Mouse (Mus musculus): ENCODE measurements at regions not wholly inside any gene's neighbourhood (a gene's known extent, or its start where the extent isn't known, plus 50 kb on each side); places are given as distances from the start of the nearest gene placed in this dataset.

DNA sequence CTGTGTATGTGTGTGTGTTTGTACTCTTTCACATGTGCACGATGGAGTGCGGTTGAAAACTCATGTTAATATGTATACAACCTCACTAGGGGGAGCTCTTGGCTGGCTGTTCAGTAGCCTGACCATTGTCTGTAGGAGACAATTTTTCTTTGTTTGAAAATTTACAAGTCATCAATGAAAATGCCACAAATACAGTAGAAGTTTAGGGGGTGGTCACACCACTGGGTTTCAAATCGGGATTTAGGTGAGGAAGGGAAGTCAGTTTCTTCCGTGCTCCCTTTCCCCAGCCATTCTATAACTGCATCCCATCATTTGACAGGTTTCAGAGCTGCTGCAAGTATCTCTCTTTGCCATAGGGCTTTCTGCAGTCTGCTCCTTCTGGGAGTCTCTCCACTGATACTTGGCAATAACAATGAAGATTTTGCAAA lies 366.9 kb upstream of the Fam92a start:
- in situ Hi-C loops (cut with MboI, MseI): no loop called here

DNA sequence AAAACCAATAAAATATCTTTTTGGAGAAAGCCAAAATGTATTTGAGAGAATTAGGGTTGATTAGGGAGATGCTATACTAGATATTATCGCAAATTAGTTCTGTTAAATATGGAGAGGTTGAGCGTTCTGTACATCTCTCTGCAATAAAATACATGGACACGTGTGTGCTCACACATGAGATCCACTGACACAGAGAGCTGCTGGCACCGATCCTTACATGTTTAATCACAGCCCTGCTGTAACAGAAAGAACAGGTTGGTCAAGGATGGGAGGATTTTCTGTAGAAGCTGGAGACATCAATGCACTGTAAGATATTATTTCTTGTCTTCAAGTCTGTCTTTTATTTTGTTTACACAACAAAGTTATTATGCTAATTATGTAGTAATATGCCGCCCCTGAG lies 366.2 kb upstream of the Fam92a start:
- in situ Hi-C loops (cut with MboI, MseI): no loop called here

DNA sequence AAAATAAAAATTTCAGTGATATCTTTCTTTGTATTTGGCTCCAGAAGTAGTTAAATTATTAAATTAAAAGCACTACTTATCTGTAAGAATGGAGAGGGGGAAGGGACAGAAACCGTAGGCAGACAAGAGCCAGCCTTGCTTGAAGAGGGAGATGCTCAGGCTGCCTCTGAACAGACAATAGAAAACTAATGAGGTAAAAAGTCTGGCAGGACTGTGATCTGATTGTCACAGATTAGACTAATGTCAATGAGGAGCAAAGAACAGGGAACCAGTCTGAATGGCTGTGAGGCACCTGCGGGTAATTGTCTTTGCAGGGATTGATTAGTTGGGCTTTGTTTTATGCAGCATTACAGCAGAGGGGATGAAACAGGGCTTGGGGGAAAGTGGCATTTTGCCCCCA lies 362.3 kb upstream of the Fam92a start:
- in situ Hi-C loops (cut with MboI, MseI): no loop called here

DNA sequence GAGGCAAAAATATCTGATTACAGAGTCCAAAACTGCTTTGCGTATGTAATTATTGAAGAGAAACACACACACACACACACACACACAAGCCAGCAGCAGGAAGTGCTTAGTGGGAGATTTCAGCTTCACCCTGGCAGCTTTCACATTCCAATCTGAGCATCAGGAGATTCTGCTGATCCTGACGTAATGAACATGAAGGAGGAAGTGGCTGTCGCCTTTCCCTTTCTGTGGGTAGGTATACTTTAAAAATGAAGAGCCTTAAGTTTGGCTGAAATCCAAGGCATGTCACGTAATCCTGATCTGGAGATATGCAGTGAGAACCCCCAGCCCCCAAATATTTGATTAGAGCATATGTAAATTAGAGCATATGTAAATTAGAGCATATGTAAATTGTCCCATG lies 361.1 kb upstream of the Fam92a start:
- in situ Hi-C loops (cut with MboI, MseI): no loop called here

DNA sequence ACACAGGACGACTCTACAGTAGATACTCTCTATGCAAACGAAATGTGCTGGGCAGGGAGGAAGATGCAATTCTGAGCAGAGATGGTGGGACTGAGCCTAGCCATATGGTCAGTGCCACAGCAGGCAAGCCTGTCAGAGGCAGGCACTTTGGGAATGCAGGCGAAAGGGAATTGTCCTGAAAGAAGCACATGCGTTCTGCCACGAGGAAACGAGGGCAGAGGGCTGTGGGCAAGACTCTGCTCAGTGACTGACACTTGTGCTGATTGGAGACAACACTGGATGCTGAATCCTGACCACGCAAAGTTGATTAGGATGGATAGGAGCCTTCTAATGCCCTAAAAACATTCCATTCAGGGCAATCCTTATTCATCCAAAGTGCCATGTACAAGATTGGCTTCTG lies 350.5 kb upstream of the Fam92a start:
- in situ Hi-C loops (cut with MboI, MseI): no loop called here

DNA sequence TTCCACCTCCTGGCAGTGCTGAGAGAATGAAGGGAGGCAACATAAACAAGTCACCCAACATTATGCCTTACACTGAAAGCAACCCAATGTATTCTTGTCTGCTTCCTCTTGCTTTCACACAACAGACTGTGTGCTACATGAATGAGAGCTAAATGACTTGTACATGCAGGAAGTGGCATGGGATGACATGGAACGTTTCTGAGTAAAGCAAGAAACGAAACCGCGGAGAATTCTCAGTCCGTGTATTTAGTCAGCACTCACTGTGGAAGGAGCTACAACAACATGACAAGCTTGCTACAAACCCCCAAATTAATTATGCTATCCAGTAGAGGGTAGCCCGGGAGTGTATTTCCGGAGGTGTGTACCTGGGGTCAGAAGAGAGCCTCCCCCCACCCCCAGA lies 349.4 kb upstream of the Fam92a start:
- in situ Hi-C loops (cut with MboI, MseI): no loop called here

DNA sequence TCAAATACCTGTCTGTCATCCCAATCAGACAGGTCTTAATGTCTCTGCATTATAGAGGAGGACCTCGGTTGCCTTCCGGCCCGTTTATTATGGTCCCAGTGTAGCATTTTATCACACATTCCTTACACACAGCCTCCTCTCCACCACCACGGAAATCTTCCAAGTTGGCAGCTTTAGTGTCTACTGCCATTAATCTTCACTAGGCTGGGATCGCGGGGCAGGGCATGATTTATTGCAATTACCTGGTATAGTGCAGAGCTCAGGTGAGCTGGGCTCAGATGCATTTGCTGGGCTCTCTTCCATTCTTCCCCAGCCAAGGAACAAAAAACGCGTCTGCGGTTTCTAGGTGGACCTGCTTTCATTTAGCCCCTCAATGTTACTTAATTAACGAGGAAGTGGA lies 344.7 kb upstream of the Fam92a start:
- in situ Hi-C loops (cut with MboI, MseI): no loop called here

DNA sequence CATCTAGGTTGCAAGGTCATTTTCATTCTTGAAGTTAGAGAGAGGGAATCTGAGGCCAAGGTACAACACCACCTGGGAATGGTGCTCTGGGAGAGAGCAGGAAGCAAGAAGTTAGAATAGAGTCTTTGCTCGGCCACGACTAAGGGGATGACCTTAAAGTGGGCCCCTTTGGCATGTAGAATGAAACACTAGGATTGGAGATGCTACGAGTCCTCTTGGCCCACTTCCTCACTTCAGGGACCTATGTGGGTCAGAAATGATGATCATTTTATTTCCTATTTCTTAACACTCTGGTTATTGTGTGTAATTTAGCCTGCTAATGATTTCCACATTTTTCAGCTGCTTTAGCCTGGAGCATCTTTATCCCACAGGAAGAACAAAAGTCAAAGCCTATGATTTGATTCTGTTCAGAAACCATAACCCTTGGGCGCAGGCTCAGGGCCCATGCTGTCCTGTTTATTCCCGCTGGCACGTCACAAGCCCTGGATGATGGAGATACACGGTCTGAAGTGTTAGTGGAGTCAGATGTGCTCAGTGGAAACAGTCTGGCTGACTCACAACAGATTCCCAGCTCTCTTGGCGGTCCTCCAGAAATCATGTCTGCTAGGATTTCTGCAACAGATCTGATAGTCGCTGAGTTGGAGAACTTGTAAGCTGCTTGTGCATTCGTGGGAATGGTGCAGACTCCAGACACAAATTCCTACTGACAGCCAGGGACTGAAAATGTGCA lies 340.0 kb upstream of the Fam92a start:
- in situ Hi-C loops (cut with MboI, MseI): no loop called here

DNA sequence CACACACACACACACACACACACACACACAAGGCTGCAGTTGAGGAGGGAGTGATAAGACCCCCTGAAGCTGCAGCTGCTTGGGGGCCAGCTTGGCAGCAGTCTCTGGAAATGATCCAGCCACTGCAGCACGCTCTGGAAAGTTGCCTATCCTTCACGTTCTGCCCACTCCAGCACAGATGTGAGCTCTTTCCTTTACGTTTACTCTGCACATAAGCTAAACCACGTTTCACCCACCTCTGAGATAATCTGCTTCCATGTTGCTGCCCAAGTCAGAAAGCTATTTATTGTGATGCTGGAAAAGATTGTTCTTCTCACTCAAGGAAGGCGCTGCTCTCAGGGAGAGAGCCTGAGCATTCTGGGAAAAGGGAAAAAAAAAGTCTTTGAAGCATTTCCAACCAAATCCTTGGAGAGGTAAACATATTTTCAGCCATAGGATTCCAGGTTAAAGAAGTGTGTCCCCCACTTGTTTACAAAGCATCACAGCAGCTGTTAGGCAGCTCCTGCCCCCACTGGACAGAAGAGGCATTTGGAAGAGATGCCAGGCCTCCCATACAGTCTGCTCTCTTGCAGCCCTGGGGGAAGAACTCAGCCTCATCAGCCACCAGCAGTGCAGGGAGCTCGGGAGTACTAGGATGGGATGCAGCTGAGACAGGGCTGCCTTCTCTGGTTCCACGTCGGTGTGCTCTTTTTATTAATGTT lies 335.2 kb upstream of the Fam92a start:
- in situ Hi-C loops (cut with MboI, MseI): no loop called here

DNA sequence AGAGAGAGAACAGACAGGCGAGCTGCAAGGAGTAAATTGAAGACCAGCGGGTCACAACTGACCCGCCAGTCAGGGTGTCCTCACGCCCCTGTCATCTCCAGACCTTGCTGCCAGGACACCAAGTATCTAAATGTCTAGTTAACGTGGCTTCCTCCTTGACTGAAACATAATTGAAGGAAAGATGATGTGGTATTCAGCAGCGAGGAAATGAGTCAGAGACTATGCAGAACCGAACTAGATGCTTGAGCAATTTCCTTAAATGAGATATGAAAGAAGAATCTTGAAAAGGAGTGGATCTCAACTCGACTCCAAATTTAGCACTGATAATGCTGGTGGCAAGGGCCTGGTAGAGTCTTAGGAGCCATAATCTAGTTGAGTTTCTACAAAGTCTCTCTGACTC lies 329.3 kb upstream of the Fam92a start:
- in situ Hi-C loops (cut with MboI, MseI): no loop called here

DNA sequence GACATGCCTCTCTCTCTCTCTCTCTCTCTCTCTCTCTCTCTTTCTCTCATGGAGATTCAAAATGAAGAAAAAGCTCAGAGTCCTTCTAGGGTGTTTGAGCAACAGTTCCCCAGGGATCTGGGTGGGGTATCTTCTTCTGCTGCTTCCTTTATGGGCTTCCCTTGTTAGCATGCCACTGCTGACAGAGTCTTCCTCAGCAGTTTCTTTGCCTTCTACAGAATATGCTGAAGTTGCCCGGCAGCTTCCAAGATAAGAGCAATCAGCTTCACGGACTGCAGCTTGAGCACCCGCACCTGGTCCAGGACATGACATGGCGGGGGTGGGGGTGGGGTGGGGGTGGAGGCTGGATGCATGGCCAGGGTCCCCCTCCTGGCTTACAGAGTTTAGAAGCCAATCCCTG lies 326.6 kb upstream of the Fam92a start:
- in situ Hi-C loops (cut with MboI, MseI): no loop called here

DNA sequence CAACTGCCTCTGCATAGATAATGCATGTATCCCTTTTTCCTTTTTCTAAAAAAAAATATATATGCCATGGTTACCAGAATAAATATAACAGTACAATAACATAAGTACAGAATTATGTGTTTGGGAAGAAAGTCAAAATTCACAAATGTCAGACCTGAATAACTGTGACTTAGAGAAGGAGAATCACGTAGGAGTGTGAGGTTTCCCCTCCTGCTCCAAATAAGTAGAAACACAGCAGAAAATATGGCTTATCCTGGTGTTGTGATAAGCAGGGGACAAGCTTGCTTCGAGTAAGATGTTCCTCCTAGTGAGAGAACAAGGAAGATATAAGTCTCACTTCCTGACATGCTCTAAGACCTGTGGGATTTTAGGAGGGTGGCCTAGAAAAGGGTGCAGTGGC lies 320.7 kb upstream of the Fam92a start:
- in situ Hi-C loops (cut with MboI, MseI): no loop called here

DNA sequence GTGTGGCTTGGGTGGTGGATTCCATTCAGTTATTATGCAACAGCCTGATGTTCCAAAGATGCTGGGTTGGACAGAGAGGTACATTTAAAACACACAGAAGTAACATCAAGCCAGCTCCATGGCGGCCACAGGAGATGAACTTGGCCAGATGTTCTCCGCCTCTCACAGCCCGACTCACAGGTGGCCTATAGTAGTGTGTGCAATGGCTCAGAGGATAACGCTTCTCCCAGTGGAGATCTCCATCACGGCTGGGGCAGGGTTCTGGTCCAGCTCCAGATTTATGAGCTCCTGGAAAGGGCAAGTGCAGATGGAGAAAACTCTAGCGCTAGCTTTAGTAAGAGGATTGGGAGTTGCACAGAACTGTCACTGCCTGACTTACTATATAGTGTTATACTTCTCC lies 319.5 kb upstream of the Fam92a start:
- in situ Hi-C loops (cut with MboI, MseI): no loop called here

DNA sequence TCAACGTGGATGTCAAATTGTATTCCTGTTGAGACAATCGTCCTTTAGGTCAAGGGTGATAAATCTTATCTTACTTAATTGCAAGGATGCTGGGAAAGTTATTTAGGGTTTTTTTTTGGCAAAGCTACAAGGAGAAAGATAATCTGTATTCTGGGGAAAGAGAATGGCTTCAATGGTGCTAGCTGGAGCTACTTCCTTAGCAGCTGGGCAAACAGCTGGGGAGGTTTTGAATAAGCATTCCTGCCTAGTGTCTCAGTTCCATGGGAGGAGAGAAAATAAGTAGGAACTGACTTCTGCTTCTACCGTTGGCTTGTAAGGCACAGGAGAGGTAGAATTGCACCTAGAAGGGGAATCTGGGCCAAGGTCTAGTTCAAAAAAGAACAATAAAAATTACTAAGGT lies 318.3 kb upstream of the Fam92a start:
- in situ Hi-C loops (cut with MboI, MseI): no loop called here

DNA sequence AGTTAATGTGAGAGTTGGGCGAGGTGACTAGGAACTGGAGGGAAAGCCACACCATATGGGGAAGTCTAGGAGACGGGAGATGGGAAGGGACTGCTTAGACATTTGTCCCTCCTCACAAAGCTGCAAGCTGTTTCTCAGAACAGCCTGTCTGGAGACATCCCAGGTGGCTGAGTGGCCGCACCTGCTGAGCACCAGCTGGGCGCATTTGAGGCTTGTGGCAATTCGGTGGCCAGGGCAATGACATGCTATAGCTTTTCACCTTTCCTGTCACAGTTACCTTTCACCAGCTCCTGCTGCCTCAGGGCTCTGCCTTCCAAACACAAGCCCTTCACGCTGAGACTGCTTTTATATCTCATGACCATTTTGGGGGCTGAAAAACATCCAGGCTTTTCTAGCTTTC lies 317.5 kb upstream of the Fam92a start:
- in situ Hi-C loops (cut with MboI, MseI): no loop called here

DNA sequence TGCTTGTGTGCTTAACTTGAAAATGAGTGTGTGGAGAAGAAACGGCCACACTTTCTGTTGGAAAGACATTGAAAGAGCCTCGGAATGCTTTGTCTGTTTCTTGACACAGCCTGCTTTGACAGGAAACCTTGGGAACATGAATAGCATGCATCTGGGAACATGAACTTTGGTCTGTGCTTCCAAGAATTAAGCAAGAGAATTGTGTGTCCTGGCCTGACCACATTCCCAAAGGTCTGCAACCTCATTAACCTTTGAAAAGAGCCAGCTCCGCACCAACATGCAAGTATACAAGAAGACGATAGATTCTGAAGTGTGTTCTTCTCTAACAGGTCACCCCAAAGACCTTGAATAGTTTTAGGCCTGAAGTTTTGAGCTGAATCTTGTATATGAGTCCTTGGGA lies 309.7 kb upstream of the Fam92a start:
- in situ Hi-C loops (cut with MboI, MseI): no loop called here

DNA sequence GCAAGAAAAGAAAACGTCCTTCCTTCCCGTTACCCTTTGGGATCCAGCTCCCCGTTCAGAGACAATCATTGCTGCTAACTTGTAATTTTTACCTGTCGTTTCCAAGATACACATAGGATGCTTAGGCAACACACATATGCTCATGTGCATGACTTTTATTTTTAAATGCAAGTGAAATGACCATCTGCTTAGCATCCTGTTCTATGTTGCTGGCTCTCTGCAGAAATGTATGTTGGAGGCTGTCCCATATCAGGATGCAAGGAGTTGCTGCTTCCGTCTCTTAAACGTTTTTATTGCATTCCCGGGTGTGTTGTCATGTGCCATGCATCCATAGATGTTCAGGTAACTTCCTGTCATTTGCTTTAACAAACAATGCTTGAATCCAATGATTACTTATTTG lies 304.9 kb upstream of the Fam92a start:
- in situ Hi-C loops (cut with MboI, MseI): no loop called here

DNA sequence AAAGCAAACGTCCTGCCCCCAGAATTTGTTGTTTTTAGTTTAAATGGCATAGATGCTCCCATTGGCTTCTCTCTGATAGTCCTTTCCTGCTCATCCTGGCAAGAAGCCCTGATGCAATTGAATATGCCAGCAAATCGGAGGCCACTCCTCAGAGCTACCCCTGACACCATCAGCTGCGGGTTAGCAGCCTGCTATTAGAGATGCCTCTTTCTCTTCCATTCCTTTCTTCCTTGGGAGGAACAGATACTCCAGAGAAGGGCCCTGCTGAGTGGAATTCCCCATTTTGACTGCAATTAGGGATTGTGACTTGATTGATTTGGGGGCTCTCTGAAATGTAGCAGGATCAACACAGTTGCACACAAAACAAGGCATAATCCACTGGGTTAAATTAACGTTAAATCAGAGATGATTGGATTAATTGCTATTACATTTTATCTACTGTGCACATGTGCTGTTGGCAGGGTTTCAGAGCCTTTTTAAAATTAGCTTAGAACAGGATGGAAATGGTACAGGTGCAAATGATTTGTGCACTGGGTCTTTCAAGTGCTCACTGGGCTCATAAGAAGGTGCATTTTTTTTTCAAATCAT lies 303.3 kb upstream of the Fam92a start:
- in situ Hi-C loops (cut with MboI, MseI): no loop called here

DNA sequence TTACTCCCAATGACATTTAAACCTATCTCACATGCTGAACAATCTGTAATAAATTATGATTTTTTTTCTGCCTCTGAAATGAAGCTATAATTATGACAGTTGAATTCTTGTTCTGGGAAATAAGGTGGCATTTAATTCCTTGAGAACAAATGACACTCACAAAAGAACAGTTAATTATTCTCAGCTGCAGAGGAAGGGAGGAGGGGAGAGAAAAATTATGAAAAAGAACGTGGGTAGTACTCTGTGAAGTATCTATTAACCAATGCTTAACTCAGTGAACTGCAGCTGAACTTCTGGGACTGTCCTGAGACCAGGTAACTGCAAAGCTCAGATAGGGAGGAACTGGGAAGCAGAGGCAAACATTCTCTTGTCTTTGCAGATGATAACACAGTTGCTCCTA lies 302.6 kb upstream of the Fam92a start:
- in situ Hi-C loops (cut with MboI, MseI): no loop called here

DNA sequence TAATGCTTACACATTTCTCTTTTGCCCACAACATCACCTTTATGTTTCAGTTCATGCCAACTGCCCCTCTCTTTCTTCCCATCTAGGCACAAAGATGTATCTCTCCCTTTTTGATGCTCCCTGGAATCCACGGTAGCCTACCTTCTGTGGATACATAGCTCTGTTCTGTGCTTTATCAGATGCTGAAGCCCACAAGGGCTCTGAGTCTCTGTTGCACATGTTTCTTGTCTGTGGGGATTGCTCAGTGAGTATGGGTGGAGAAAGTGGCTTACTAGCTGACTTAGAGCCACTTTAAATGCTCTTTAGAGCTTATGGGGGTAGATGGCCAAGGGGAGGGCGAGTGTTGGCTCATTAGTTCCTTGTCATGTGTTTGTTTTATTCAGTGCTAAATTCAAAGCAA lies 289.9 kb upstream of the Fam92a start:
- in situ Hi-C loops (cut with MboI, MseI): no loop called here

DNA sequence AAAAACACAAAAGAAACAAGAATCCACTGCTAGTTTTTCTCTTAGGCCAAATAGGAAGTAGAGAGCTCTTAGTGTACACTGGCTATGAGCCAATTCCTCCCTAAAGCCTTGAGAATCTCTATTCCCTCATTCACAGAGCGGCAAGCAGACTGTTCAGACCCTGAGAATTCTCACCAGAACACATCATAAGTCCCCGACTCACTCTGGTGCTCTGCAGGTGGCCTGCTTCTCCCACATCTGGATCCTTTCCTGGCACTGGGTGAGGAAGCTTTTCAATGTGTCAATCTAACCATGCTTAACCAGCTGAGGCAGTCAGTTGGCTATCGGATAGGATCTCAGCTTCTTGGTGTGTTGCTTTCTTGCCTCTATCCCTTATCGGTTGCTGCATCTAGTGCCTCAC lies 289.4 kb upstream of the Fam92a start:
- in situ Hi-C loops (cut with MboI, MseI): no loop called here

DNA sequence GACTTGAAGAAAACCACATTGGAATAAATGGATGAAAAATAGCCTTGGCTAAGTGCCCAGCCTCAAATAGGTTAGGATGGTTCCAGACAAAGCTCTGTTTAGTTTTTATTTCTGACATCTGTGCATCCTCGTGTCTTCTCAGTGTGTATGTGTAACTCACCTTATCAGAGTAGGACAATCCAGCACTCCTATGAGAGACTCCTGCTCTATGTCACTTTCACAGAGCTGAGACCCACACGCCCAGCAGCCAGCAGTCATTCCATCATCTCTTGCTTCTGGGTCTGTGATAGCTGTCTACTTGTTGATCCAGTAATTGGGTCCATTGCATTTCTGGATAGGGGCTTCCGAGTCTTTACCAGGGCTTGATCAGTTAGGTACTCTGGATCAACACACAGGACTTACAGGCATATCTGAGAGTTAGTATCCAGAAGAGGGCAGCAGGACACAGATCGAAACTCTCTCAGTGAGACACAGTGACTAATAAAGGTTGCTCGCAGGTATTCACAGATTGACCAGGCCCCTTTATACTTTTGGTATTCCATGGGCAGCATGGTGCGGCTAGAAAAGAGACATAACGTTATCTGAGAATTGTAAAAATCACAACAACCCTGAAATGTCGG lies 286.3 kb upstream of the Fam92a start:
- in situ Hi-C loops (cut with MboI, MseI): no loop called here

DNA sequence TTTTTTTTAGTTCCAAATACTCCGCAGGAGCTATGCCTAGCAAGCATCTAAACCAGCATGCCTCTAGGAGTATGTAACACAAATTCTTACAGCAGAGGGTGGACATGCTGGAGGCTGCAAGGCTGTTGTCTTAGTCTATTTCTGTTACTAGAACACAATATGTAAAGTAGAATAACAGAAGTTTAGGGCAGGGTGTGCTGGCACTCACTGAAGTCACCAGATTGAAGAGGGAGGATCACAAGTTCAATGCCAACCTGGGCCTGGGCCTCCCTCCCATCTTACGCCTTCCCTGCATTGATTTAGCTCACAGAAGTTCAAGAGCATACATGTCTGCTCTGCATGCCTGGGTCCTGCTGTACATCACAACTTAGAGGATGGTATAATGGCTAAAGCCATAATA lies 280.3 kb upstream of the Fam92a start:
- in situ Hi-C loops (cut with MboI, MseI): no loop called here
